Mouse (Mus musculus) lung, adult 2 months (tissue): Measurements from ENCODE around the gene Mphosph10.

Source experiments
- CTCF ChIP-seq: fragments of 200-500 bp; IDR thresholded peaks from 2 replicates; pipeline ENCODE4 v1.5.1; 2011; ENCODE audit warnings: mild to moderate bottlenecking, low read length, control low read depth; ENCODE audit not compliant: insufficient read depth
- POLR2A ChIP-seq: fragments of 200-500 bp; IDR thresholded peaks from 2 replicates; pipeline ENCODE4 v1.6.1; 2011; ENCODE audit warnings: low read depth, mild to moderate bottlenecking, control low read depth, low read length, borderline replicate concordance; ENCODE audit errors: extremely low read depth

GRCm38 (mm10) chr7:64369841-64370240, 22.2 kb downstream of the Mphosph10 start:
- TF ChIP-seq CTCF, result no peak
- no peak for TF ChIP-seq POLR2A
